Mouse (Mus musculus) liver, adult 2 months (tissue): ENCODE results near the gene Ick. TPM values are rescaled to one million over a fixed set of nuclear protein-coding genes. Genes with fewer than 3 reads are reported as not detected.

Experiments used
- DNase-seq: peaks from one replicate; pipeline ENCODE4 v3.0.0-alpha.2; 2011; ENCODE audit warnings: low read depth, low spot score; ENCODE audit errors: extremely low read depth
- H3K27ac ChIP-seq: fragments of 200-500 bp; replicated peaks from 2 replicates; pipeline ENCODE4 v1.5.1; 2012; ENCODE audit warnings: low read depth, mild to moderate bottlenecking, control low read depth, inconsistent platforms, low read length; ENCODE audit not compliant: insufficient read depth
- H3K27me3 ChIP-seq: fragments of 200-500 bp; 2 replicates; pipeline ENCODE4 v1.6.1; 2012; ENCODE audit warnings: mild to moderate bottlenecking, moderate library complexity, low read length, inconsistent platforms; ENCODE audit not compliant: control insufficient read depth, insufficient read depth
- H3K36me3 ChIP-seq: fragments of 200-500 bp; 2 replicates; pipeline ENCODE4 v1.6.1; 2012; ENCODE audit warnings: low read length, inconsistent platforms; ENCODE audit not compliant: control insufficient read depth, insufficient read depth
- H3K4me1 ChIP-seq: fragments of 200-500 bp; 2 replicates; pipeline ENCODE4 v1.6.1; 2011; ENCODE audit warnings: low read length; ENCODE audit not compliant: control insufficient read depth, insufficient read depth
- H3K4me3 ChIP-seq: fragments of 200-500 bp; 2 replicates; pipeline ENCODE4 v1.5.1; 2011; ENCODE audit warnings: low read depth, mild to moderate bottlenecking, control low read depth, low read length, moderate library complexity; ENCODE audit not compliant: insufficient read depth
- H3K79me2 ChIP-seq: fragments of 200-500 bp; 2 replicates; pipeline ENCODE4 v1.6.1; 2012; ENCODE audit warnings: inconsistent platforms, mild to moderate bottlenecking, low read length, moderate library complexity; ENCODE audit not compliant: control insufficient read depth, insufficient read depth
- H3K9ac ChIP-seq: fragments of 200-500 bp; 2 replicates; pipeline ENCODE4 v1.6.1; 2012; ENCODE audit warnings: low read depth, mild to moderate bottlenecking, control low read depth, inconsistent platforms, low read length
- CTCF ChIP-seq: fragments of 200-500 bp; IDR thresholded peaks from 2 replicates; pipeline ENCODE4 v1.5.1; 2011; ENCODE audit warnings: low read depth, low read length, control low read depth
- POLR2A ChIP-seq: fragments of 200-500 bp; IDR thresholded peaks from 2 replicates; pipeline ENCODE4 v1.6.1; 2011; ENCODE audit warnings: low read length, control low read depth; ENCODE audit not compliant: insufficient read depth; ENCODE audit errors: extremely low read depth
- WGBS: fragments of 180-500 bp; shearing (Covaris S2); methylation state at CpG from one replicate; pipeline ENCODE4 v1.1.7; 2018; 5-methylcytosine and 5-hydroxymethylcytosine counted together
- polyA plus RNA-seq: library from polyadenylated mRNA; depleted of rRNA; stranded (reverse); fragments of >200 nt; gene quantifications from 2 replicates; pipeline ENCODE4 v1.2.3, GENCODE M21; 2012
- total RNA-seq: library from RNA; depleted of rRNA; stranded (reverse); fragments of >200 nt; gene quantifications from 2 replicates; pipeline ENCODE4 v1.2.3, GENCODE M21; 2014

The Ick gene
- total and polyA plus RNA-seq, 2 experiments = 7.3 to 10.2 TPM

- Histone ChIP-seq H3K79me2 (no peaks in the 10 kb centered on the region; the same call in 1 of the 2 replicates), H3K4me3 (no peak overlapping the region), H3K4me1 (peaks cover 1% of the 10 kb centered on the region; the same call in 1 of the 2 replicates), H3K27ac (no peak overlapping the region), H3K36me3 (peaks cover 3% of the 10 kb centered on the region), H3K27me3 (no peaks in the 10 kb centered on the region), H3K9ac (no peak overlapping the region)
- DNase-seq = no peak
- TF ChIP-seq CTCF (no peak), POLR2A (no peak)
- WGBS = 98% methylated on average over 9 of the region's 9 CpGs
Measured at GRCm38 (mm10) chr9:78197801-78198200, 88.8 kb downstream of the Ick start.

- no peak overlapping the region for H3K9ac ChIP-seq
- H3K27ac ChIP-seq = no peak overlapping the region
- H3K79me2 ChIP-seq = no peaks in the 10 kb centered on the region
- DNase-seq = peak; percentile 75
- TF ChIP-seq POLR2A (no peak), CTCF (no peak)
- H3K4me3 ChIP-seq = no peak overlapping the region
- 60% methylated on average over 6 of the region's 6 CpGs for WGBS
- no peaks in the 10 kb centered on the region for H3K27me3 ChIP-seq
- H3K36me3 ChIP-seq = peaks cover 12% of the 10 kb centered on the region
- peaks cover 4% of the 10 kb centered on the region; the same call in 1 of the 2 replicates for H3K4me1 ChIP-seq
Measured at GRCm38 (mm10) chr9:78204194-78204593, 95.2 kb downstream of the Ick start.

GRCm38 (mm10) chr9:78208956-78209355 is 100.0 kb downstream of the Ick start:
- Histone ChIP-seq H3K9ac (no peak overlapping the region), H3K27ac (no peak overlapping the region), H3K79me2 (no peaks in the 10 kb centered on the region), H3K27me3 (no peaks in the 10 kb centered on the region), H3K4me1 (peaks cover 7% of the 10 kb centered on the region; the same call in 1 of the 2 replicates), H3K36me3 (peaks cover 16% of the 10 kb centered on the region), H3K4me3 (no peak overlapping the region)
- TF ChIP-seq POLR2A (no peak), CTCF (no peak)
- 75% methylated on average over 4 of the region's 4 CpGs for WGBS
- DNase-seq = no peak

- Histone ChIP-seq H3K9ac (no peak overlapping the region), H3K27me3 (no peaks in the 10 kb centered on the region), H3K36me3 (peaks cover 14% of the 10 kb centered on the region), H3K4me1 (peaks cover 3% of the 10 kb centered on the region; the same call in 1 of the 2 replicates), H3K27ac (no peak overlapping the region), H3K79me2 (no peaks in the 10 kb centered on the region), H3K4me3 (no peak overlapping the region)
- WGBS = 97% methylated on average over 3 of the region's 3 CpGs
- TF ChIP-seq CTCF (no peak), POLR2A (no peak)
- DNase-seq = no peak
Measured at GRCm38 (mm10) chr9:78210079-78210478, 101.1 kb downstream of the Ick start.

GRCm38 (mm10) chr9:78210821-78211220 is 101.8 kb downstream of the Ick start:
- no peak overlapping the region for H3K4me3 ChIP-seq
- TF ChIP-seq POLR2A (no peak), CTCF (no peak)
- no peaks in the 10 kb centered on the region for H3K79me2 ChIP-seq
- H3K27ac ChIP-seq = no peak overlapping the region
- H3K4me1 ChIP-seq = peaks cover 3% of the 10 kb centered on the region; the same call in 1 of the 2 replicates
- no peak for DNase-seq
- no peaks in the 10 kb centered on the region for H3K27me3 ChIP-seq
- H3K9ac ChIP-seq = no peak overlapping the region
- WGBS = 98% methylated on average over 2 of the region's 2 CpGs
- peaks cover 12% of the 10 kb centered on the region for H3K36me3 ChIP-seq

- no peak overlapping the region for H3K4me3 ChIP-seq
- H3K79me2 ChIP-seq = no peaks in the 10 kb centered on the region
- DNase-seq = no peak
- H3K4me1 ChIP-seq = peaks cover 3% of the 10 kb centered on the region; the same call in 1 of the 2 replicates
- TF ChIP-seq POLR2A (no peak), CTCF (no peak)
- WGBS = 95% methylated on average over 3 of the region's 3 CpGs
- H3K9ac ChIP-seq = no peak overlapping the region
- H3K27ac ChIP-seq = no peak overlapping the region
- no peaks in the 10 kb centered on the region for H3K27me3 ChIP-seq
- H3K36me3 ChIP-seq = peaks cover 12% of the 10 kb centered on the region
Measured at GRCm38 (mm10) chr9:78211521-78211920, 102.5 kb downstream of the Ick start.
